Mouse (Mus musculus): ENCODE results near the gene Cacna2d3. TPM values are rescaled to one million over a fixed set of nuclear protein-coding genes. Genes with fewer than 3 reads are reported as not detected.

The Cacna2d3 gene
- polyA plus RNA-seq, 1 experiment from 2014 or later, result 20.4 TPM

GRCm38 (mm10) chr14:29005228-29005840 lies 716.3 kb downstream of the Cacna2d3 start:
- WGBS, result 82% methylated on average over 5 of the region's 5 CpGs
- no peaks in the 10 kb centered on the region for H3K9me3 ChIP-seq (ENCODE audit: control insufficient read depth, low read length)
- no peak overlapping the region for H3K27ac ChIP-seq (ENCODE audit: low read depth, low read length)
- no peak for ATAC-seq (ENCODE audit: low FRiP score)
- no peaks in the 10 kb centered on the region for H3K27me3 ChIP-seq (ENCODE audit: control insufficient read depth, insufficient read depth, low read length)
- H3K4me1 ChIP-seq (replicated peaks; ENCODE audit: control insufficient read depth, insufficient read depth, low read length), result 0 out of 2 replicates have a peak, but pooled peaks cover 2% of the 10 kb centered on the region
- H3K9ac ChIP-seq (ENCODE audit: low read depth, low read length), result no peak overlapping the region
- no peak for DNase-seq (ENCODE audit: low spot score)
- H3K4me3 ChIP-seq (ENCODE audit: low read depth, low read length), result no peak overlapping the region
- H3K4me2 ChIP-seq (replicated peaks; ENCODE audit: low read depth, low read length), result no peak overlapping the region
- H3K36me3 ChIP-seq (ENCODE audit: control insufficient read depth, insufficient read depth, low read length), result no peaks in the 10 kb centered on the region

GRCm38 (mm10) chr14:28996569-28996968 lies 725.1 kb downstream of the Cacna2d3 start:
- Histone ChIP-seq H3K9me3 (ENCODE audit: control insufficient read depth, low read length) (no peaks in the 10 kb centered on the region), H3K27ac (ENCODE audit: low read depth, low read length) (no peak overlapping the region), H3K4me1 (replicated peaks; ENCODE audit: control insufficient read depth, insufficient read depth, low read length) (no peaks in the 10 kb centered on the region), H3K36me3 (ENCODE audit: control insufficient read depth, insufficient read depth, low read length) (no peaks in the 10 kb centered on the region), H3K27me3 (ENCODE audit: control insufficient read depth, insufficient read depth, low read length) (no peaks in the 10 kb centered on the region), H3K4me3 (ENCODE audit: low read depth, low read length) (no peak overlapping the region), H3K4me2 (replicated peaks; ENCODE audit: low read depth, low read length) (no peak overlapping the region), H3K9ac (ENCODE audit: low read depth, low read length) (no peak overlapping the region)
- DNase-seq (ENCODE audit: low spot score) (no peak), ATAC-seq (ENCODE audit: low FRiP score) (no peak)
- WGBS, result 98% methylated on average over 3 of the region's 3 CpGs

GRCm38 (mm10) chr14:28988211-28988900 lies 733.3 kb downstream of the Cacna2d3 start:
- no peak overlapping the region for H3K4me2 ChIP-seq (replicated peaks; ENCODE audit: low read depth, low read length)
- no peak overlapping the region for H3K9ac ChIP-seq (ENCODE audit: low read depth, low read length)
- no peaks in the 10 kb centered on the region for H3K4me1 ChIP-seq (replicated peaks; ENCODE audit: control insufficient read depth, insufficient read depth, low read length)
- no peaks in the 10 kb centered on the region for H3K27me3 ChIP-seq (ENCODE audit: control insufficient read depth, insufficient read depth, low read length)
- no peaks in the 10 kb centered on the region for H3K9me3 ChIP-seq (ENCODE audit: control insufficient read depth, low read length)
- no peak overlapping the region for H3K27ac ChIP-seq (ENCODE audit: low read depth, low read length)
- ATAC-seq (ENCODE audit: low FRiP score), result no peak
- no peak for DNase-seq (ENCODE audit: low spot score)
- no peaks in the 10 kb centered on the region for H3K36me3 ChIP-seq (ENCODE audit: control insufficient read depth, insufficient read depth, low read length)
- 85% methylated on average over 7 of the region's 7 CpGs for WGBS
- H3K4me3 ChIP-seq (ENCODE audit: low read depth, low read length), result no peak overlapping the region

- no peak overlapping the region for H3K4me2 ChIP-seq (replicated peaks; ENCODE audit: low read depth, low read length)
- H3K4me1 ChIP-seq (replicated peaks; ENCODE audit: control insufficient read depth, insufficient read depth, low read length), result no peaks in the 10 kb centered on the region; the same call in 1 of the 2 replicates
- H3K27ac ChIP-seq (ENCODE audit: low read depth, low read length), result no peak overlapping the region
- 65% methylated on average over 2 of the region's 2 CpGs for WGBS
- DNase-seq (ENCODE audit: low spot score) (no peak), ATAC-seq (ENCODE audit: low FRiP score) (no peak)
- no peaks in the 10 kb centered on the region for H3K27me3 ChIP-seq (ENCODE audit: control insufficient read depth, insufficient read depth, low read length)
- no peak overlapping the region for H3K9ac ChIP-seq (ENCODE audit: low read depth, low read length)
- H3K9me3 ChIP-seq (ENCODE audit: control insufficient read depth, low read length), result no peaks in the 10 kb centered on the region
- no peaks in the 10 kb centered on the region for H3K36me3 ChIP-seq (ENCODE audit: control insufficient read depth, insufficient read depth, low read length)
- no peak overlapping the region for H3K4me3 ChIP-seq (ENCODE audit: low read depth, low read length)
Measured at GRCm38 (mm10) chr14:28984276-28984675, 737.4 kb downstream of the Cacna2d3 start.

- no peaks in the 10 kb centered on the region; the same call in 1 of the 2 replicates for H3K4me1 ChIP-seq (replicated peaks; ENCODE audit: control insufficient read depth, insufficient read depth, low read length)
- 39% methylated on average over 3 of the region's 3 CpGs for WGBS
- no peak overlapping the region for H3K4me3 ChIP-seq (ENCODE audit: low read depth, low read length)
- ATAC-seq (ENCODE audit: low FRiP score) (no peak), DNase-seq (ENCODE audit: low spot score) (peak; percentile 48)
- no peaks in the 10 kb centered on the region for H3K36me3 ChIP-seq (ENCODE audit: control insufficient read depth, insufficient read depth, low read length)
- no peak overlapping the region for H3K4me2 ChIP-seq (replicated peaks; ENCODE audit: low read depth, low read length)
- H3K27ac ChIP-seq (ENCODE audit: low read depth, low read length), result no peak overlapping the region
- no peak overlapping the region for H3K9ac ChIP-seq (ENCODE audit: low read depth, low read length)
- no peaks in the 10 kb centered on the region for H3K9me3 ChIP-seq (ENCODE audit: control insufficient read depth, low read length)
- no peaks in the 10 kb centered on the region for H3K27me3 ChIP-seq (ENCODE audit: control insufficient read depth, insufficient read depth, low read length)
Measured at GRCm38 (mm10) chr14:28980482-28980881, 741.2 kb downstream of the Cacna2d3 start.

GRCm38 (mm10) chr14:28979230-28979629 lies 742.4 kb downstream of the Cacna2d3 start:
- Histone ChIP-seq H3K4me3 (ENCODE audit: low read depth, low read length) (no peak overlapping the region), H3K4me2 (replicated peaks; ENCODE audit: low read depth, low read length) (no peak overlapping the region), H3K27ac (ENCODE audit: low read depth, low read length) (no peak overlapping the region), H3K27me3 (ENCODE audit: control insufficient read depth, insufficient read depth, low read length) (no peaks in the 10 kb centered on the region), H3K9ac (ENCODE audit: low read depth, low read length) (no peak overlapping the region), H3K36me3 (ENCODE audit: control insufficient read depth, insufficient read depth, low read length) (no peaks in the 10 kb centered on the region), H3K9me3 (ENCODE audit: control insufficient read depth, low read length) (no peaks in the 10 kb centered on the region), H3K4me1 (replicated peaks; ENCODE audit: control insufficient read depth, insufficient read depth, low read length) (no peaks in the 10 kb centered on the region; the same call in 1 of the 2 replicates)
- WGBS, result 99% methylated on average over 2 of the region's 2 CpGs
- ATAC-seq (ENCODE audit: low FRiP score) (no peak), DNase-seq (ENCODE audit: low spot score) (no peak)

GRCm38 (mm10) chr14:28972620-28973019 lies 749.0 kb downstream of the Cacna2d3 start:
- DNase-seq (ENCODE audit: low spot score) (no peak), ATAC-seq (ENCODE audit: low FRiP score) (no peak)

GRCm38 (mm10) chr14:28969247-28969646 lies 752.4 kb downstream of the Cacna2d3 start:
- DNase-seq (ENCODE audit: low spot score), result no peak
- Histone ChIP-seq H3K9ac (ENCODE audit: low read depth, low read length) (no peak overlapping the region), H3K27ac (ENCODE audit: low read depth, low read length) (no peak overlapping the region), H3K36me3 (ENCODE audit: control insufficient read depth, insufficient read depth, low read length) (no peaks in the 10 kb centered on the region), H3K4me2 (replicated peaks; ENCODE audit: low read depth, low read length) (no peak overlapping the region), H3K4me3 (ENCODE audit: low read depth, low read length) (no peak overlapping the region), H3K27me3 (ENCODE audit: control insufficient read depth, insufficient read depth, low read length) (no peaks in the 10 kb centered on the region), H3K9me3 (ENCODE audit: control insufficient read depth, low read length) (no peaks in the 10 kb centered on the region), H3K4me1 (replicated peaks; ENCODE audit: control insufficient read depth, insufficient read depth, low read length) (no peaks in the 10 kb centered on the region)
- no peak for ATAC-seq (ENCODE audit: low FRiP score)
- 92% methylated on average over 4 of the region's 4 CpGs for WGBS

More at GRCm38 (mm10) chr14:28972620-28973019, 749.0 kb downstream of the Cacna2d3 start:
- H3K27me3 ChIP-seq (ENCODE audit: control insufficient read depth, insufficient read depth, low read length), result no peaks in the 10 kb centered on the region
- H3K27ac ChIP-seq (ENCODE audit: low read depth, low read length), result no peak overlapping the region
- WGBS, result 64% methylated on average over 5 of the region's 5 CpGs
- no peaks in the 10 kb centered on the region for H3K9me3 ChIP-seq (ENCODE audit: control insufficient read depth, low read length)
- H3K9ac ChIP-seq (ENCODE audit: low read depth, low read length), result no peak overlapping the region
- no peak overlapping the region for H3K4me2 ChIP-seq (replicated peaks; ENCODE audit: low read depth, low read length)
- H3K36me3 ChIP-seq (ENCODE audit: control insufficient read depth, insufficient read depth, low read length), result no peaks in the 10 kb centered on the region
- no peaks in the 10 kb centered on the region for H3K4me1 ChIP-seq (replicated peaks; ENCODE audit: control insufficient read depth, insufficient read depth, low read length)
- no peak overlapping the region for H3K4me3 ChIP-seq (ENCODE audit: low read depth, low read length)

- H3K4me1 ChIP-seq (replicated peaks; ENCODE audit: control insufficient read depth, insufficient read depth, low read length), result no peaks in the 10 kb centered on the region
- H3K9me3 ChIP-seq (ENCODE audit: control insufficient read depth, low read length), result no peaks in the 10 kb centered on the region
- no peak overlapping the region for H3K9ac ChIP-seq (ENCODE audit: low read depth, low read length)
- no peaks in the 10 kb centered on the region for H3K36me3 ChIP-seq (ENCODE audit: control insufficient read depth, insufficient read depth, low read length)
- no peaks in the 10 kb centered on the region for H3K27me3 ChIP-seq (ENCODE audit: control insufficient read depth, insufficient read depth, low read length)
- H3K4me2 ChIP-seq (replicated peaks; ENCODE audit: low read depth, low read length), result no peak overlapping the region
- no peak overlapping the region for H3K27ac ChIP-seq (ENCODE audit: low read depth, low read length)
- ATAC-seq (ENCODE audit: low FRiP score), result no peak
- no peak overlapping the region for H3K4me3 ChIP-seq (ENCODE audit: low read depth, low read length)
- no peak for DNase-seq (ENCODE audit: low spot score)
Measured at GRCm38 (mm10) chr14:28966881-28967280, 754.8 kb downstream of the Cacna2d3 start.
